ENCODE assay signal across 10 mouse cellular contexts in genomic region chr11:101763723-101764122, GRCm38 (mm10). TPM values are rescaled to one million over a fixed set of nuclear protein-coding genes. Genes with fewer than 3 reads are reported as not detected.
A peak's percentile ranks its signal among the peaks of the same experiment; 100 is the strongest.
DNase-seq lines count a peak whose midpoint lies in the region; ATAC-seq and TF ChIP-seq lines count a peak whose summit lies in the region.
"Had no signal": no experiment of that assay in that cellular context is flagged by ENCODE, and none has a peak within 500 bp of the region (broad histone marks: within the 10 kb centered on the region; RNA-seq: fewer than 3 reads in every experiment).

No protein-coding gene starts in this region.

- no peak overlapping the region for H3K4me2 ChIP-seq in midbrain, embryonic 15.5 days
- H3K4me2 ChIP-seq: limb, embryonic 13.5 days; stomach, embryonic 15.5 days had no signal

- H3K36me3 ChIP-seq in midbrain, embryonic 10.5 days = peaks cover 95% of the 10 kb centered on the region
- H3K36me3 ChIP-seq in midbrain, embryonic 15.5 days (replicated peaks) = peaks cover 62% of the 10 kb centered on the region

- H3K4me3 ChIP-seq in midbrain, embryonic 10.5 days = no peak overlapping the region
- no peak overlapping the region for H3K4me3 ChIP-seq in midbrain, embryonic 15.5 days
- no peak overlapping the region for H3K4me3 ChIP-seq in layer of hippocampus, adult 2 months
- H3K4me3 ChIP-seq: limb, embryonic 13.5 days; stomach, embryonic 15.5 days had no signal

- no peak overlapping the region for H3K9ac ChIP-seq in midbrain, embryonic 15.5 days
- H3K9ac ChIP-seq: limb, embryonic 13.5 days; stomach, embryonic 15.5 days had no signal

- no peak overlapping the region for H3K27ac ChIP-seq in midbrain, embryonic 10.5 days (replicated peaks)
- no peak overlapping the region for H3K27ac ChIP-seq in midbrain, embryonic 15.5 days
- H3K27ac ChIP-seq in layer of hippocampus, adult 2 months = no peak overlapping the region
- H3K27ac ChIP-seq: limb, embryonic 13.5 days; stomach, embryonic 15.5 days had no signal

- H3K4me1 ChIP-seq in midbrain, embryonic 10.5 days = peaks cover 8% of the 10 kb centered on the region
- no peaks in the 10 kb centered on the region for H3K4me1 ChIP-seq in midbrain, embryonic 15.5 days
- H3K4me1 ChIP-seq: limb, embryonic 13.5 days; stomach, embryonic 15.5 days had no signal

- TF ChIP-seq CTCF in brain, embryonic 14.5 days (IDR thresholded peaks at IDR 0.05; ENCODE audit: borderline replicate concordance, extremely low read depth, insufficient read depth, insufficient read length) = peak; percentile 65; the same call in 1 of the 2 replicates
- TF ChIP-seq CTCF in layer of hippocampus, adult 2 months (conservative IDR thresholded peaks at IDR 0.05) = peak; percentile 95

- TF ChIP-seq POLR2A in brain, embryonic 14.5 days (IDR thresholded peaks at IDR 0.05; ENCODE audit: borderline replicate concordance, extremely low read depth, insufficient read depth, insufficient read length, poor library complexity, severe bottlenecking) = no peak

- ATAC-seq in midbrain, embryonic 15.5 days (replicated peaks) = no peak

- H3K27me3 ChIP-seq in midbrain, embryonic 10.5 days (ENCODE audit: low read depth, poor library complexity, severe bottlenecking) = no peaks in the 10 kb centered on the region
- no peaks in the 10 kb centered on the region for H3K27me3 ChIP-seq in midbrain, embryonic 15.5 days (replicated peaks)
- H3K27me3 ChIP-seq: limb, embryonic 13.5 days; stomach, embryonic 15.5 days had no signal

- WGBS in midbrain, embryonic 10.5 days = 70% methylated on average over 7 of the region's 7 CpGs
- 52% methylated on average over 7 of the region's 7 CpGs for WGBS in midbrain, embryonic 15.5 days

- H3K9me3 ChIP-seq in midbrain, embryonic 10.5 days (replicated peaks) = no peaks in the 10 kb centered on the region
- H3K9me3 ChIP-seq in midbrain, embryonic 15.5 days = no peaks in the 10 kb centered on the region
- H3K9me3 ChIP-seq: limb, embryonic 13.5 days; stomach, embryonic 15.5 days had no signal

- DNase-seq in frontal cortex, adult 2 months (ENCODE audit: extremely low spot score in 1 of 2, low spot score in 1 of 2) = peak; percentile 46 to 89
- DNase-seq in frontal cortex, postnatal 25 days (ENCODE audit: low spot score in 2 of 2) = no peak
- peak; percentile 25 for DNase-seq in midbrain, embryonic 10.5 days (ENCODE audit: low spot score)
- peak; percentile 77 for DNase-seq in brain, embryonic 14.5 days (ENCODE audit: low read depth)
- DNase-seq in layer of hippocampus, adult 2 months (ENCODE audit: low spot score in 2 of 2) = peak; percentile 47 to 67
- no peak for DNase-seq in urinary bladder, postnatal 25 days (ENCODE audit: low spot score)
- no peak for DNase-seq in testis, postnatal 10 days (ENCODE audit: low spot score)

RNA-seq across cellular contexts. Expression of gene Etv4, which starts 21.4 kb away (rescaled TPM):
- 20.7 and 21.5 TPM in 2 replicates for polyA plus RNA-seq in frontal cortex, adult 2 months (2012; rRNA removed)
- polyA plus RNA-seq in midbrain, embryonic 10.5 days (2016; fragmentation: Nextera tagmentation; extraction: Ambion mirVana) = 9.4 and 10.5 TPM in 2 replicates
- polyA plus RNA-seq in midbrain, embryonic 15.5 days (2015; fragmentation: Nextera tagmentation; extraction: Ambion mirVana) = 5.9 and 7.5 TPM in 2 replicates
- polyA plus RNA-seq in brain, embryonic 14.5 days (2012; rRNA removed) = 7.3 and 10.4 TPM in 2 replicates
- total RNA-seq in layer of hippocampus, adult 2 months (2021) = 10 to 100 TPM; 10.1 to 10.7 TPM

RNA-seq across cellular contexts. Expression of gene Dhx8, which starts 31.0 kb away (rescaled TPM):
- 23.3 and 23.8 TPM in 2 replicates for polyA plus RNA-seq in frontal cortex, adult 2 months (2012; rRNA removed)
- 40.0 and 44.0 TPM in 2 replicates for polyA plus RNA-seq in midbrain, embryonic 10.5 days (2016; fragmentation: Nextera tagmentation; extraction: Ambion mirVana)
- polyA plus RNA-seq in midbrain, embryonic 15.5 days (2015; fragmentation: Nextera tagmentation; extraction: Ambion mirVana) = 31.1 and 33.9 TPM in 2 replicates
- 25.2 and 33.5 TPM in 2 replicates for polyA plus RNA-seq in brain, embryonic 14.5 days (2012; rRNA removed)
- total RNA-seq in layer of hippocampus, adult 2 months (2021) = 10 to 100 TPM; 33.2 to 38.4 TPM

Comparison
In these comparisons a context has a peak if more than half of its experiments do, and no peak if none do; other contexts are left out.
1. DNase-seq: peak in frontal cortex, adult 2 months (2 of 2), midbrain, embryonic 10.5 days (single experiment), brain, embryonic 14.5 days (single experiment) and layer of hippocampus, adult 2 months (2 of 2); none in frontal cortex, postnatal 25 days (0 of 2), urinary bladder, postnatal 25 days (single experiment) and testis, postnatal 10 days (single experiment).